Mouse (Mus musculus): Measurements from ENCODE around the gene March1. TPM values are rescaled to one million over a fixed set of nuclear protein-coding genes. Genes with fewer than 3 reads are reported as not detected.

Gene March1
- total and polyA plus RNA-seq, 2 experiments from 2014 or later: 50.4 to 52.5 TPM

- no peak for ATAC-seq (ENCODE audit: low FRiP score)
- TF ChIP-seq CTCF (IDR thresholded peaks at IDR 0.05): no peak
- no peaks in the 10 kb centered on the region for H3K36me3 ChIP-seq (ENCODE audit: insufficient read depth, low read length)
- no peak overlapping the region for H3K4me3 ChIP-seq (ENCODE audit: low read depth, low read length)
- H3K4me1 ChIP-seq (ENCODE audit: insufficient read depth, low read length): no peaks in the 10 kb centered on the region
- no peak overlapping the region for H3K9ac ChIP-seq (replicated peaks; ENCODE audit: low read length, poor library complexity, severe bottlenecking)
- H3K27ac ChIP-seq (ENCODE audit: low read depth, low read length): no peak overlapping the region
- 62% methylated on average over 3 of the region's 3 CpGs for WGBS
- no peaks in the 10 kb centered on the region for H3K27me3 ChIP-seq (ENCODE audit: insufficient read depth, low read length)
- H3K4me2 ChIP-seq (ENCODE audit: low read depth, low read length, poor library complexity, severe bottlenecking): no peak overlapping the region
- H3K9me3 ChIP-seq (ENCODE audit: low read length): no peaks in the 10 kb centered on the region
- DNase-seq (ENCODE audit: low spot score): no peak
These were observed 416.0 kb downstream of the March1 start for GRCm38 (mm10) chr8:66033651-66034050.

GRCm38 (mm10) chr8:66034429-66034828 lies 416.7 kb downstream of the March1 start:
- WGBS: 76% methylated on average over 3 of the region's 3 CpGs
- Histone ChIP-seq H3K4me2 (ENCODE audit: low read depth, low read length, poor library complexity, severe bottlenecking) (no peak overlapping the region), H3K9me3 (ENCODE audit: low read length) (no peaks in the 10 kb centered on the region), H3K9ac (replicated peaks; ENCODE audit: low read length, poor library complexity, severe bottlenecking) (no peak overlapping the region), H3K36me3 (ENCODE audit: insufficient read depth, low read length) (no peaks in the 10 kb centered on the region), H3K27me3 (ENCODE audit: insufficient read depth, low read length) (no peaks in the 10 kb centered on the region), H3K27ac (ENCODE audit: low read depth, low read length) (no peak overlapping the region), H3K4me1 (ENCODE audit: insufficient read depth, low read length) (no peaks in the 10 kb centered on the region), H3K4me3 (ENCODE audit: low read depth, low read length) (no peak overlapping the region)
- ATAC-seq (ENCODE audit: low FRiP score) (no peak), DNase-seq (ENCODE audit: low spot score) (no peak)
- TF ChIP-seq CTCF (IDR thresholded peaks at IDR 0.05): no peak

DNA sequence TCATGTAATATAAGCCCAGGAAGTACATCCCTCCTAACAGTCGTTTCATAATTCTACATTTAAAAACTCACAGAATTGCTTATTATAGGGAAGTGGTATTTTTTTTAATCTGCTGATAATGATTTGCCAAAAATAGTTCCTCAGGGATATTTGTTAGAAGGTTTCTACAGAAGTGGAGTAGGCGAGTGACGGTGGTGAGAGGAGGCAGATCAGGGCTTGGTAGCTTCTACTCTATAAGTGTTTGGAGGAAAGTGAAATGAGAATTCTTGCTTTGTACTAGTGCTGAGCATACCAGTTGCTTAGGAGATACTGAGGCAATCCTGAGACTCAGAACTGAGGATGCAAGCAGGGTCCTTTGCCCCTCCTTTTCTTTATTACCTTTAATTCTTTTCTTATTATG lies 476.5 kb downstream of the March1 start:
- WGBS: 88% methylated on average over 3 of the region's 3 CpGs
- no peaks in the 10 kb centered on the region for H3K27me3 ChIP-seq (ENCODE audit: insufficient read depth, low read length)
- no peak overlapping the region for H3K4me2 ChIP-seq (ENCODE audit: low read depth, low read length, poor library complexity, severe bottlenecking)
- DNase-seq (ENCODE audit: low spot score) (no peak), ATAC-seq (ENCODE audit: low FRiP score) (no peak)
- H3K4me3 ChIP-seq (ENCODE audit: low read depth, low read length): no peak overlapping the region
- no peak for TF ChIP-seq CTCF (IDR thresholded peaks at IDR 0.05)
- H3K4me1 ChIP-seq (ENCODE audit: insufficient read depth, low read length): no peaks in the 10 kb centered on the region
- H3K9me3 ChIP-seq (ENCODE audit: low read length): no peaks in the 10 kb centered on the region
- H3K9ac ChIP-seq (replicated peaks; ENCODE audit: low read length, poor library complexity, severe bottlenecking): no peak overlapping the region
- no peak overlapping the region for H3K27ac ChIP-seq (ENCODE audit: low read depth, low read length)
- no peaks in the 10 kb centered on the region for H3K36me3 ChIP-seq (ENCODE audit: insufficient read depth, low read length)

DNA sequence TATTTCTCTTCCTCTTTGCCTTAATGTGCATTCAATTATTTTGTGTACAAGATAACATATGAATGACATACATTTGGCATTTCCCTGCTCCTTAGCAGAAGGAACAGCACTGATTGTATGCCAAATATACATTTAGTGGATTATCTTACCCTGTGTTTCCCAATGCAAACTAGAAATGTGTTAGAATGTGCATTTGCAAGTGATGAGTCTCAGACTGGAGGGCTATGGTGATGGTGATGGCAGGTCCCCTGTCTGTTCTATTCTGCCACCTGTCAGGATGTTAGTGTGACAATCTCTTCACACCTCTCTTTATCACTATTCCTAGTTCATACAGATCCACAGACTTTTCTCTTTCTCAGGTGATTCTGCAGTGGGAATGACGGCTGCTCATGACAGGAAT lies 480.4 kb downstream of the March1 start:
- no peak for TF ChIP-seq CTCF (IDR thresholded peaks at IDR 0.05)
- Histone ChIP-seq H3K36me3 (ENCODE audit: insufficient read depth, low read length) (no peaks in the 10 kb centered on the region), H3K4me3 (ENCODE audit: low read depth, low read length) (no peak overlapping the region), H3K9me3 (ENCODE audit: low read length) (no peaks in the 10 kb centered on the region), H3K9ac (replicated peaks; ENCODE audit: low read length, poor library complexity, severe bottlenecking) (no peak overlapping the region), H3K4me2 (ENCODE audit: low read depth, low read length, poor library complexity, severe bottlenecking) (no peak overlapping the region), H3K27me3 (ENCODE audit: insufficient read depth, low read length) (no peaks in the 10 kb centered on the region), H3K4me1 (ENCODE audit: insufficient read depth, low read length) (no peaks in the 10 kb centered on the region), H3K27ac (ENCODE audit: low read depth, low read length) (no peak overlapping the region)
- 93% methylated on average over 1 of the region's 1 CpGs for WGBS
- ATAC-seq (ENCODE audit: low FRiP score) (no peak), DNase-seq (ENCODE audit: low spot score) (no peak)

DNA sequence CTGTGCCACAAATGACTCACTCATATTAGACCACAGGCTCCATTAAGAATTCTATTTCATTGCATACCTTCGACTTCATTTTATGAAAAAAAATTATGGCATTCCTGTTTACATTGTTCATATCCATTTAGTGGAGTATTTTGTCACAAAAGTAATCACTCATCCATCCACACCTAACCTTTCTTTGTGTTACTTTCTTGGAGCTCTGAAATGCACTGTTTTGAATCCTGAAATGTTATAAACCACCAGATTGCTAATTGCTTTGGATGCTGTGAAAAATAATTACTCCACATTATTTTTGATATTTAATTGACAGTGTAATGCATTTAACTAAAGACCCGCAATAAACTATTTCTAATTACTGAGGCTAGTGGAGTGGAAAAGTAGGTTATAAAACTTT lies 501.6 kb downstream of the March1 start:
- Histone ChIP-seq H3K4me3 (ENCODE audit: low read depth, low read length) (no peak overlapping the region), H3K9me3 (ENCODE audit: low read length) (no peaks in the 10 kb centered on the region), H3K9ac (replicated peaks; ENCODE audit: low read length, poor library complexity, severe bottlenecking) (no peak overlapping the region), H3K4me1 (ENCODE audit: insufficient read depth, low read length) (no peaks in the 10 kb centered on the region), H3K4me2 (ENCODE audit: low read depth, low read length, poor library complexity, severe bottlenecking) (no peak overlapping the region), H3K27ac (ENCODE audit: low read depth, low read length) (no peak overlapping the region), H3K36me3 (ENCODE audit: insufficient read depth, low read length) (no peaks in the 10 kb centered on the region), H3K27me3 (ENCODE audit: insufficient read depth, low read length) (no peaks in the 10 kb centered on the region)
- no peak for TF ChIP-seq CTCF (IDR thresholded peaks at IDR 0.05)
- DNase-seq (ENCODE audit: low spot score) (no peak), ATAC-seq (ENCODE audit: low FRiP score) (no peak)
- 78% methylated on average over 2 of the region's 2 CpGs for WGBS

DNA sequence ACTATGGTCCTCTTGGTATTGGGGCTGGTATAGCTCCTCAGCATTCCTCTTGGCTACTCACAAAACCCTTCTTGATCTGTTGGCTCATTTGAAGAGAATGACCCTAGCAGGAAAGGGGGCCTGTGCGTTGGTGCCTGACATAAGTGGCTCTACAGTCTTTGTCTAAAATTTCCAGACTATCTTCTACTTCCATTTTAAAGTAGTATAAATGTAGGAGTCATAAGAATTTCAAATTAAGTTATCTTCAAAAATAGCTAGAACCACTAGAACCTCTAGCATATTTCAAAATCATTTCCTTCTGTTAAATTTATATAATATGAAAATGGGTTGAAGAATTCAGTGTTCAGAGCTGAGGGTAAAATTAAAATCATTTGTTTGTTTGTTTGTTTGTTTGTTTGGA lies 541.9 kb downstream of the March1 start:
- H3K36me3 ChIP-seq (ENCODE audit: insufficient read depth, low read length): no peaks in the 10 kb centered on the region
- H3K27ac ChIP-seq (ENCODE audit: low read depth, low read length): no peak overlapping the region
- no peaks in the 10 kb centered on the region for H3K4me1 ChIP-seq (ENCODE audit: insufficient read depth, low read length)
- H3K9me3 ChIP-seq (ENCODE audit: low read length): no peaks in the 10 kb centered on the region
- no peak for TF ChIP-seq CTCF (IDR thresholded peaks at IDR 0.05)
- DNase-seq (ENCODE audit: low spot score) (no peak), ATAC-seq (ENCODE audit: low FRiP score) (no peak)
- no peak overlapping the region for H3K4me3 ChIP-seq (ENCODE audit: low read depth, low read length)
- no peaks in the 10 kb centered on the region for H3K27me3 ChIP-seq (ENCODE audit: insufficient read depth, low read length)
- H3K4me2 ChIP-seq (ENCODE audit: low read depth, low read length, poor library complexity, severe bottlenecking): no peak overlapping the region
- 91% methylated on average over 1 of the region's 1 CpGs for WGBS
- H3K9ac ChIP-seq (replicated peaks; ENCODE audit: low read length, poor library complexity, severe bottlenecking): no peak overlapping the region
